11 mouse cellular contexts compared by ENCODE assay signal in genomic region chr9:21451870-21452269, GRCm38 (mm10). TPM values are rescaled to one million over a fixed set of nuclear protein-coding genes. Genes with fewer than 3 reads are reported as not detected.
DNase-seq lines count a peak whose midpoint lies in the region; ATAC-seq and TF ChIP-seq lines count a peak whose summit lies in the region.
"Had no signal": no experiment of that assay in that cellular context is flagged by ENCODE, and none has a peak within 500 bp of the region (broad histone marks: within the 10 kb centered on the region; RNA-seq: fewer than 3 reads in every experiment).

No protein-coding gene starts in this region.

- peaks cover 9% of the 10 kb centered on the region for H3K4me1 ChIP-seq in forebrain, embryonic 10.5 days
- H3K4me1 ChIP-seq in forebrain, embryonic 14.5 days (ENCODE audit: control insufficient read depth, insufficient read depth, low read length), result no peaks in the 10 kb centered on the region
- peaks cover 10% of the 10 kb centered on the region for H3K4me1 ChIP-seq in limb, embryonic 10.5 days
- peaks cover 6% of the 10 kb centered on the region for H3K4me1 ChIP-seq in stomach, postnatal 0 days (replicated peaks; ENCODE audit: control insufficient read depth, insufficient read depth)
- H3K4me1 ChIP-seq in hindbrain, postnatal 0 days (ENCODE audit: insufficient read depth, low read length), result no peaks in the 10 kb centered on the region; the same call in 1 of the 2 replicates

- H3K9ac ChIP-seq in forebrain, embryonic 14.5 days (ENCODE audit: low read length), result no peak overlapping the region
- H3K9ac ChIP-seq in stomach, postnatal 0 days (ENCODE audit: low read length), result peak overlapping the region; percentile 31; the same call in 1 of the 2 replicates
- no peak overlapping the region for H3K9ac ChIP-seq in hindbrain, postnatal 0 days (replicated peaks; ENCODE audit: low read length)
- H3K9ac ChIP-seq: hindbrain, embryonic 14.5 days; midbrain, embryonic 13.5 days had no signal

- H3K36me3 ChIP-seq in forebrain, embryonic 10.5 days (replicated peaks), result peaks cover 3% of the 10 kb centered on the region
- no peaks in the 10 kb centered on the region for H3K36me3 ChIP-seq in forebrain, embryonic 14.5 days (ENCODE audit: control insufficient read depth, insufficient read depth, low read length)
- H3K36me3 ChIP-seq in limb, embryonic 10.5 days, result 0 out of 2 replicates have a peak, but pooled peaks cover 3% of the 10 kb centered on the region
- no peaks in the 10 kb centered on the region; the same call in 1 of the 2 replicates for H3K36me3 ChIP-seq in stomach, postnatal 0 days (ENCODE audit: control insufficient read depth, insufficient read depth, low read length)
- H3K36me3 ChIP-seq in hindbrain, postnatal 0 days (ENCODE audit: insufficient read depth, low read length), result no peaks in the 10 kb centered on the region

- no peak for TF ChIP-seq EP300 in stomach, postnatal 0 days (optimal IDR thresholded peaks at IDR 0.05)

- no peak overlapping the region for H3K4me3 ChIP-seq in forebrain, embryonic 10.5 days
- no peak overlapping the region for H3K4me3 ChIP-seq in forebrain, embryonic 14.5 days (ENCODE audit: low read depth, low read length)
- H3K4me3 ChIP-seq in limb, embryonic 10.5 days, result no peak overlapping the region
- no peak overlapping the region for H3K4me3 ChIP-seq in stomach, postnatal 0 days (ENCODE audit: low read depth, low read length)
- no peak overlapping the region for H3K4me3 ChIP-seq in hindbrain, postnatal 0 days (ENCODE audit: low read length)
- H3K4me3 ChIP-seq: midbrain, embryonic 13.5 days had no signal

- H3K27ac ChIP-seq in forebrain, embryonic 10.5 days, result 0 out of 2 replicates have a peak overlapping the region, but pooled peaks have one; percentile 11
- no peak overlapping the region for H3K27ac ChIP-seq in forebrain, embryonic 14.5 days (ENCODE audit: low read depth, low read length)
- H3K27ac ChIP-seq in limb, embryonic 10.5 days, result 0 out of 2 replicates have a peak overlapping the region, but pooled peaks have one; percentile 42
- H3K27ac ChIP-seq in stomach, postnatal 0 days (replicated peaks), result peak overlapping the region; percentile 88
- no peak overlapping the region for H3K27ac ChIP-seq in hindbrain, postnatal 0 days
- H3K27ac ChIP-seq: hindbrain, embryonic 14.5 days; midbrain, embryonic 13.5 days had no signal

- no peak overlapping the region for H3K4me2 ChIP-seq in forebrain, embryonic 14.5 days (ENCODE audit: low read length)
- H3K4me2 ChIP-seq in stomach, postnatal 0 days (replicated peaks; ENCODE audit: low read depth), result no peak overlapping the region
- H3K4me2 ChIP-seq in hindbrain, postnatal 0 days (ENCODE audit: low read depth, low read length), result no peak overlapping the region
- H3K4me2 ChIP-seq: hindbrain, embryonic 14.5 days; midbrain, embryonic 13.5 days had no signal

- no peaks in the 10 kb centered on the region for H3K9me3 ChIP-seq in forebrain, embryonic 10.5 days
- H3K9me3 ChIP-seq in forebrain, embryonic 14.5 days (replicated peaks; ENCODE audit: control insufficient read depth, low read length), result no peaks in the 10 kb centered on the region
- no peaks in the 10 kb centered on the region for H3K9me3 ChIP-seq in limb, embryonic 10.5 days (replicated peaks)
- no peaks in the 10 kb centered on the region for H3K9me3 ChIP-seq in stomach, postnatal 0 days (ENCODE audit: control insufficient read depth, low read length)
- H3K9me3 ChIP-seq in hindbrain, postnatal 0 days (ENCODE audit: low read length), result no peaks in the 10 kb centered on the region
- H3K9me3 ChIP-seq: midbrain, embryonic 13.5 days had no signal

- TF ChIP-seq CTCF in stomach, postnatal 0 days (IDR thresholded peaks at IDR 0.05; ENCODE audit: low read depth), result no peak
- no peak for TF ChIP-seq CTCF in hindbrain, postnatal 0 days (IDR thresholded peaks at IDR 0.05; ENCODE audit: low read depth)

- 85% methylated on average over 8 of the region's 8 CpGs for WGBS in forebrain, embryonic 10.5 days
- 87% methylated on average over 8 of the region's 8 CpGs for WGBS in forebrain, embryonic 14.5 days
- WGBS in limb, embryonic 10.5 days, result 80% methylated on average over 8 of the region's 8 CpGs
- WGBS in stomach, postnatal 0 days, result 46% methylated on average over 8 of the region's 8 CpGs
- 80% methylated on average over 8 of the region's 8 CpGs for WGBS in hindbrain, postnatal 0 days

- no peak for DNase-seq in forebrain, embryonic 10.5 days (ENCODE audit: extremely low spot score, low spot score)
- no peak for DNase-seq in forebrain, embryonic 14.5 days (ENCODE audit: low spot score)
- DNase-seq in lung, postnatal 10 days, result peak; percentile 26
- no peak for DNase-seq in lung, postnatal 14 days
- DNase-seq in limb, embryonic 10.5 days (ENCODE audit: low spot score), result no peak
- DNase-seq in stomach, postnatal 0 days (ENCODE audit: low spot score), result peak; percentile 40
- no peak for DNase-seq in urinary bladder, postnatal 25 days (ENCODE audit: low spot score)
- no peak for DNase-seq in hindbrain, postnatal 0 days (ENCODE audit: low spot score)
- DNase-seq: right cerebral cortex, postnatal 4 days had no signal

- no peak for ATAC-seq in forebrain, embryonic 14.5 days
- ATAC-seq in stomach, postnatal 0 days (ENCODE audit: low FRiP score, low TSS enrichment), result peak; percentile 30; the same call in 1 of the 2 replicates
- no peak for ATAC-seq in hindbrain, postnatal 0 days
- ATAC-seq: midbrain, embryonic 13.5 days had no signal

- no peaks in the 10 kb centered on the region for H3K27me3 ChIP-seq in forebrain, embryonic 10.5 days (ENCODE audit: poor library complexity, severe bottlenecking)
- H3K27me3 ChIP-seq in forebrain, embryonic 14.5 days (replicated peaks; ENCODE audit: control insufficient read depth, insufficient read depth, low read length), result no peaks in the 10 kb centered on the region
- no peaks in the 10 kb centered on the region for H3K27me3 ChIP-seq in limb, embryonic 10.5 days (ENCODE audit: low read depth, poor library complexity, severe bottlenecking)
- no peaks in the 10 kb centered on the region for H3K27me3 ChIP-seq in stomach, postnatal 0 days (ENCODE audit: control insufficient read depth, insufficient read depth, low read length)
- no peaks in the 10 kb centered on the region for H3K27me3 ChIP-seq in hindbrain, postnatal 0 days (ENCODE audit: insufficient read depth, low read length)
- H3K27me3 ChIP-seq: midbrain, embryonic 13.5 days had no signal

RNA-seq across cellular contexts. Expression of gene Dnm2, which starts 27.2 kb away (rescaled TPM):
- polyA plus RNA-seq in forebrain, embryonic 10.5 days (2016; fragmentation: Nextera tagmentation; extraction: Ambion mirVana), result 65.9 and 66.3 TPM in 2 replicates
- 54.2 and 65.3 TPM in 2 replicates for polyA plus RNA-seq in forebrain, embryonic 14.5 days (2014; fragmentation: Nextera tagmentation; extraction: Ambion mirVana)
- 71.7 and 79.7 TPM in 2 replicates for polyA plus RNA-seq in limb, embryonic 10.5 days (2016; fragmentation: Nextera tagmentation; extraction: Ambion mirVana)
- 76.0 and 78.4 TPM in 2 replicates for polyA plus RNA-seq in stomach, postnatal 0 days (2015; fragmentation: Nextera tagmentation; extraction: Ambion mirVana)
- total RNA-seq in hindbrain, postnatal 0 days (2014; rRNA removed), result 75.3 and 80.4 TPM in 2 replicates
- polyA plus RNA-seq in hindbrain, postnatal 0 days (2015; fragmentation: Nextera tagmentation; extraction: Ambion mirVana), result 53.5 and 58.6 TPM in 2 replicates

RNA-seq across cellular contexts. Expression of gene Qtrt1, which starts 40.2 kb away (rescaled TPM):
- polyA plus RNA-seq in forebrain, embryonic 10.5 days (2016; fragmentation: Nextera tagmentation; extraction: Ambion mirVana), result 71.7 and 74.0 TPM in 2 replicates
- polyA plus RNA-seq in forebrain, embryonic 14.5 days (2014; fragmentation: Nextera tagmentation; extraction: Ambion mirVana), result 51.4 and 53.7 TPM in 2 replicates
- polyA plus RNA-seq in limb, embryonic 10.5 days (2016; fragmentation: Nextera tagmentation; extraction: Ambion mirVana), result 66.2 and 79.0 TPM in 2 replicates
- polyA plus RNA-seq in stomach, postnatal 0 days (2015; fragmentation: Nextera tagmentation; extraction: Ambion mirVana), result 27.9 and 30.8 TPM in 2 replicates
- total RNA-seq in hindbrain, postnatal 0 days (2014; rRNA removed), result 37.1 and 46.7 TPM in 2 replicates
- polyA plus RNA-seq in hindbrain, postnatal 0 days (2015; fragmentation: Nextera tagmentation; extraction: Ambion mirVana), result 38.6 and 44.5 TPM in 2 replicates

RNA-seq across cellular contexts. Expression of gene Tmed1, which starts 58.2 kb away (rescaled TPM):
- polyA plus RNA-seq in forebrain, embryonic 10.5 days (2016; fragmentation: Nextera tagmentation; extraction: Ambion mirVana), result 116 and 119 TPM in 2 replicates
- 56.9 and 58.3 TPM in 2 replicates for polyA plus RNA-seq in forebrain, embryonic 14.5 days (2014; fragmentation: Nextera tagmentation; extraction: Ambion mirVana)
- polyA plus RNA-seq in limb, embryonic 10.5 days (2016; fragmentation: Nextera tagmentation; extraction: Ambion mirVana), result 130 and 137 TPM in 2 replicates
- 40.7 and 41.0 TPM in 2 replicates for polyA plus RNA-seq in stomach, postnatal 0 days (2015; fragmentation: Nextera tagmentation; extraction: Ambion mirVana)
- total RNA-seq in hindbrain, postnatal 0 days (2014; rRNA removed), result 50.2 and 61.3 TPM in 2 replicates
- 59.2 and 65.8 TPM in 2 replicates for polyA plus RNA-seq in hindbrain, postnatal 0 days (2015; fragmentation: Nextera tagmentation; extraction: Ambion mirVana)

Comparison
In these comparisons a context has a peak if more than half of its experiments do, and no peak if none do; other contexts are left out.
1. DNase-seq: peak in lung, postnatal 10 days (single experiment) and stomach, postnatal 0 days (single experiment); none in forebrain, embryonic 10.5 days (single experiment), forebrain, embryonic 14.5 days (single experiment), lung, postnatal 14 days (single experiment), limb, embryonic 10.5 days (single experiment), urinary bladder, postnatal 25 days (single experiment) and hindbrain, postnatal 0 days (single experiment).
2. H3K27ac ChIP-seq: peak in forebrain, embryonic 10.5 days (single experiment), limb, embryonic 10.5 days (single experiment) and stomach, postnatal 0 days (single experiment); none in forebrain, embryonic 14.5 days (single experiment) and hindbrain, postnatal 0 days (single experiment).